Mouse (Mus musculus): ENCODE measurements around the gene Cadm2. TPM values are rescaled to one million over a fixed set of nuclear protein-coding genes. Genes with fewer than 3 reads are reported as not detected.

Cadm2 gene
- polyA plus RNA-seq, 1 experiment from 2014 or later = 5.3 TPM

DNA sequence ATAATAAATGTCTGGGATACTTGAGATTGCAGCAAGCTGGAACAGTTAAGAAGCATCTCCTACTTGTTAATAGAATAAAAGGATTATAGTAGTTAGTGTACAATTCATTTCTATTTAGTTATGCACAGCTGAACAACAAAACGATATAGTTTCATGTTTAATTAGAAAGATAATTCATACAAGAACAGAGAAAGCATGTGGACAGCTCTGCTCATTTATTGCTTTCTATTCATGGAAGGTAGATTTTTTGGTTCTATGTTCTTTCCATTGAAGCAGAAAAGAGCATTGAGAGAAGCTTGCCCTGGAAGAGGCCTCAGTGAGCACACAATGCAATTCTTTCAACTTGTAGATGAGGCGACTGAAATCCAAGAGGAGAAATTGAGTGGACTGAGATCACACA, 623.2 kb downstream of the Cadm2 start:
- H3K4me2 ChIP-seq (replicated peaks; ENCODE audit: low read depth, low read length) = no peak overlapping the region
- 74% methylated on average over 2 of the region's 2 CpGs for WGBS
- H3K36me3 ChIP-seq (ENCODE audit: control insufficient read depth, insufficient read depth, low read length) = no peaks in the 10 kb centered on the region
- H3K27ac ChIP-seq (ENCODE audit: low read length) = no peak overlapping the region
- no peaks in the 10 kb centered on the region for H3K4me1 ChIP-seq (ENCODE audit: control insufficient read depth, insufficient read depth, low read length)
- H3K9ac ChIP-seq (replicated peaks; ENCODE audit: low read depth, low read length) = no peak overlapping the region
- no peak overlapping the region for H3K4me3 ChIP-seq (ENCODE audit: low read depth, low read length)
- no peaks in the 10 kb centered on the region for H3K27me3 ChIP-seq (ENCODE audit: control insufficient read depth, insufficient read depth, low read length)
- ATAC-seq (ENCODE audit: insufficient number of reproducible peaks, insufficient read depth, low FRiP score, low read depth) = no peak
- no peaks in the 10 kb centered on the region for H3K9me3 ChIP-seq (ENCODE audit: control insufficient read depth, low read depth, low read length)

GRCm38 (mm10) chr16:66987741-66988140, 633.0 kb downstream of the Cadm2 start:
- Histone ChIP-seq H3K27me3 (ENCODE audit: control insufficient read depth, insufficient read depth, low read length) (no peaks in the 10 kb centered on the region), H3K9ac (replicated peaks; ENCODE audit: low read depth, low read length) (no peak overlapping the region)

DNA sequence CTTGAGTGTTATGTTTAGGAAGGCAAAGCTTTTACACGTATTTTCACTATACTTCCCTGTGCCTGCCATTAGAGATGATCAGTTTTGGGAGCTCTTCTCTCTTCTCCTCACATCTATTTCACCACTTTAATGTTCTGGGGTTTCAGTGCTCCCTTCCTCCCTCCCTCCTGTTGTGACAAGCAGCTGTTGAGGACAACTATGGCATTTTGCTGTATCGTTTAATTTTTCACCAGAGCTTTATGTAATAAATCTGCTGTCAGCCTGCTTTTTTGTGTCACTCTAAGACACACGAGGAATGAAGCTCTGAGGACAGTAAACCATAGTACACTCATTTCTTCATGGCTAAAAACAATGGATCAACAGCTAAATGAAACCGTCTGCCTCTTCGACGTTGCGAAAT, 633.8 kb downstream of the Cadm2 start:
- H3K36me3 ChIP-seq (ENCODE audit: control insufficient read depth, insufficient read depth, low read length) = no peaks in the 10 kb centered on the region
- H3K4me2 ChIP-seq (replicated peaks; ENCODE audit: low read depth, low read length) = no peak overlapping the region
- H3K4me3 ChIP-seq (ENCODE audit: low read depth, low read length) = no peak overlapping the region
- 58% methylated on average over 7 of the region's 7 CpGs for WGBS
- no peaks in the 10 kb centered on the region for H3K27me3 ChIP-seq (ENCODE audit: control insufficient read depth, insufficient read depth, low read length)
- H3K9me3 ChIP-seq (ENCODE audit: control insufficient read depth, low read depth, low read length) = no peaks in the 10 kb centered on the region
- ATAC-seq (ENCODE audit: insufficient number of reproducible peaks, insufficient read depth, low FRiP score, low read depth) = no peak
- no peak overlapping the region for H3K27ac ChIP-seq (ENCODE audit: low read length)
- H3K9ac ChIP-seq (replicated peaks; ENCODE audit: low read depth, low read length) = no peak overlapping the region
- no peaks in the 10 kb centered on the region for H3K4me1 ChIP-seq (ENCODE audit: control insufficient read depth, insufficient read depth, low read length)

More at GRCm38 (mm10) chr16:66987741-66988140, 633.0 kb downstream of the Cadm2 start:
- 85% methylated on average over 6 of the region's 6 CpGs for WGBS
- Histone ChIP-seq H3K4me2 (replicated peaks; ENCODE audit: low read depth, low read length) (no peak overlapping the region), H3K36me3 (ENCODE audit: control insufficient read depth, insufficient read depth, low read length) (no peaks in the 10 kb centered on the region), H3K9me3 (ENCODE audit: control insufficient read depth, low read depth, low read length) (no peaks in the 10 kb centered on the region), H3K4me1 (ENCODE audit: control insufficient read depth, insufficient read depth, low read length) (no peaks in the 10 kb centered on the region), H3K27ac (ENCODE audit: low read length) (no peak overlapping the region), H3K4me3 (ENCODE audit: low read depth, low read length) (no peak overlapping the region)
- no peak for ATAC-seq (ENCODE audit: insufficient number of reproducible peaks, insufficient read depth, low FRiP score, low read depth)

DNA sequence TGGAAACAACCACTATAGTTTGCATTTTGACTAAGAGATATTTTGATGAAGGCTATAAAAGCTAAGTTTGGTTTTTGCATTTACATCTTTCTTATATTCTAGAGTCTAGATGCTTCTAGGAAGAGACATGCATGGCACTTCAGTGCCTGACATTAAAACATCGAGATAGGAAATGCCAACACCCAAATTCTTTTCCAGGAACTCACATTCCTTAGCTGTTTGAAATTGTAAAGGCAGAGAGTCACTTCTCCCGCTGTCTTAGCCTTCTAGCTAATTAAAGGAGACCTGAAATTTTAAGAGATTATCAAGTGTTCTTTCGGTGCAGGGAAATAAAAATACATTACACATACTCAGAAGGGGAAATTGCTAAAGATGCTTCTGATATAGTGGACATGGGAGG, 649.8 kb downstream of the Cadm2 start:
- Histone ChIP-seq H3K36me3 (ENCODE audit: control insufficient read depth, insufficient read depth, low read length) (no peaks in the 10 kb centered on the region), H3K4me3 (ENCODE audit: low read depth, low read length) (no peak overlapping the region), H3K4me1 (ENCODE audit: control insufficient read depth, insufficient read depth, low read length) (no peaks in the 10 kb centered on the region), H3K9ac (replicated peaks; ENCODE audit: low read depth, low read length) (no peak overlapping the region), H3K9me3 (ENCODE audit: control insufficient read depth, low read depth, low read length) (no peaks in the 10 kb centered on the region), H3K27ac (ENCODE audit: low read length) (no peak overlapping the region), H3K4me2 (replicated peaks; ENCODE audit: low read depth, low read length) (no peak overlapping the region), H3K27me3 (ENCODE audit: control insufficient read depth, insufficient read depth, low read length) (no peaks in the 10 kb centered on the region)
- no peak for ATAC-seq (ENCODE audit: insufficient number of reproducible peaks, insufficient read depth, low FRiP score, low read depth)
- WGBS = 27% methylated on average over 3 of the region's 3 CpGs

GRCm38 (mm10) chr16:66969520-66970144, 651.1 kb downstream of the Cadm2 start:
- Histone ChIP-seq H3K27ac (ENCODE audit: low read length) (no peak overlapping the region), H3K36me3 (ENCODE audit: control insufficient read depth, insufficient read depth, low read length) (no peaks in the 10 kb centered on the region), H3K9me3 (ENCODE audit: control insufficient read depth, low read depth, low read length) (no peaks in the 10 kb centered on the region), H3K4me1 (ENCODE audit: control insufficient read depth, insufficient read depth, low read length) (no peaks in the 10 kb centered on the region), H3K4me3 (ENCODE audit: low read depth, low read length) (no peak overlapping the region), H3K27me3 (ENCODE audit: control insufficient read depth, insufficient read depth, low read length) (no peaks in the 10 kb centered on the region), H3K4me2 (replicated peaks; ENCODE audit: low read depth, low read length) (no peak overlapping the region), H3K9ac (replicated peaks; ENCODE audit: low read depth, low read length) (no peak overlapping the region)
- WGBS = 68% methylated on average over 11 of the region's 11 CpGs
- no peak for ATAC-seq (ENCODE audit: insufficient number of reproducible peaks, insufficient read depth, low FRiP score, low read depth)

- ATAC-seq (ENCODE audit: insufficient number of reproducible peaks, insufficient read depth, low FRiP score, low read depth) = no peak
- no peaks in the 10 kb centered on the region for H3K27me3 ChIP-seq (ENCODE audit: control insufficient read depth, insufficient read depth, low read length)
- no peaks in the 10 kb centered on the region for H3K4me1 ChIP-seq (ENCODE audit: control insufficient read depth, insufficient read depth, low read length)
- H3K4me3 ChIP-seq (ENCODE audit: low read depth, low read length) = no peak overlapping the region
- no peak overlapping the region for H3K4me2 ChIP-seq (replicated peaks; ENCODE audit: low read depth, low read length)
- H3K36me3 ChIP-seq (ENCODE audit: control insufficient read depth, insufficient read depth, low read length) = no peaks in the 10 kb centered on the region
- H3K9me3 ChIP-seq (ENCODE audit: control insufficient read depth, low read depth, low read length) = no peaks in the 10 kb centered on the region
- H3K9ac ChIP-seq (replicated peaks; ENCODE audit: low read depth, low read length) = no peak overlapping the region
- no peak overlapping the region for H3K27ac ChIP-seq (ENCODE audit: low read length)
- 73% methylated on average over 5 of the region's 5 CpGs for WGBS
These were observed 652.4 kb downstream of the Cadm2 start for GRCm38 (mm10) chr16:66968336-66968735.

GRCm38 (mm10) chr16:66967686-66968085, 653.0 kb downstream of the Cadm2 start:
- H3K9me3 ChIP-seq (ENCODE audit: control insufficient read depth, low read depth, low read length) = no peaks in the 10 kb centered on the region

DNA sequence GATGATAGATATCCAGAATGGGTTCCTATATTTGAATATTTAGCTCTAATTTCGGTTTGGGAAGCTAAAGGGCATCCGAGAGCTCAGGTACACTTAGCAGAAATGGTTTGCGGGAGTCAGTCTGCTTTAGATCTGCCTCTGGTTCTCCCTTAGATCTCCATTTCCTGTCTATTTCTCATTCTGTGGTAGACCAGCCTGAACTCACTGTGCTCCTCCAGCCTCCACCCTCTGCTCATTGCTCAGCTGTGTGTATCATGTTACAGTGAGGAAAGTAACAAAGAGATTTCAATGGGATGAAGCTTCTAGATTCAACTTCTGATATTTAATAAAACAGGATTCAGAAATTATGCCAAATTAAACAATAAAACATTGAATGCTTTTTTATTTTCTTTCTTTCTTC, 661.6 kb downstream of the Cadm2 start:
- H3K9ac ChIP-seq (replicated peaks; ENCODE audit: low read depth, low read length) = no peak overlapping the region
- H3K4me2 ChIP-seq (replicated peaks; ENCODE audit: low read depth, low read length) = no peak overlapping the region
- 60% methylated on average over 3 of the region's 3 CpGs for WGBS
- no peak overlapping the region for H3K4me3 ChIP-seq (ENCODE audit: low read depth, low read length)
- no peak overlapping the region for H3K27ac ChIP-seq (ENCODE audit: low read length)
- no peaks in the 10 kb centered on the region for H3K36me3 ChIP-seq (ENCODE audit: control insufficient read depth, insufficient read depth, low read length)
- H3K27me3 ChIP-seq (ENCODE audit: control insufficient read depth, insufficient read depth, low read length) = no peaks in the 10 kb centered on the region
- H3K9me3 ChIP-seq (ENCODE audit: control insufficient read depth, low read depth, low read length) = no peaks in the 10 kb centered on the region
- no peak for ATAC-seq (ENCODE audit: insufficient number of reproducible peaks, insufficient read depth, low FRiP score, low read depth)
- no peaks in the 10 kb centered on the region for H3K4me1 ChIP-seq (ENCODE audit: control insufficient read depth, insufficient read depth, low read length)

More at GRCm38 (mm10) chr16:66967686-66968085, 653.0 kb downstream of the Cadm2 start:
- ATAC-seq (ENCODE audit: insufficient number of reproducible peaks, insufficient read depth, low FRiP score, low read depth) = no peak
- no peak overlapping the region for H3K9ac ChIP-seq (replicated peaks; ENCODE audit: low read depth, low read length)
- H3K36me3 ChIP-seq (ENCODE audit: control insufficient read depth, insufficient read depth, low read length) = no peaks in the 10 kb centered on the region
- no peaks in the 10 kb centered on the region for H3K4me1 ChIP-seq (ENCODE audit: control insufficient read depth, insufficient read depth, low read length)
- no peak overlapping the region for H3K4me2 ChIP-seq (replicated peaks; ENCODE audit: low read depth, low read length)
- H3K27me3 ChIP-seq (ENCODE audit: control insufficient read depth, insufficient read depth, low read length) = no peaks in the 10 kb centered on the region
- WGBS = 80% methylated on average over 8 of the region's 8 CpGs
- no peak overlapping the region for H3K4me3 ChIP-seq (ENCODE audit: low read depth, low read length)
- H3K27ac ChIP-seq (ENCODE audit: low read length) = no peak overlapping the region

DNA sequence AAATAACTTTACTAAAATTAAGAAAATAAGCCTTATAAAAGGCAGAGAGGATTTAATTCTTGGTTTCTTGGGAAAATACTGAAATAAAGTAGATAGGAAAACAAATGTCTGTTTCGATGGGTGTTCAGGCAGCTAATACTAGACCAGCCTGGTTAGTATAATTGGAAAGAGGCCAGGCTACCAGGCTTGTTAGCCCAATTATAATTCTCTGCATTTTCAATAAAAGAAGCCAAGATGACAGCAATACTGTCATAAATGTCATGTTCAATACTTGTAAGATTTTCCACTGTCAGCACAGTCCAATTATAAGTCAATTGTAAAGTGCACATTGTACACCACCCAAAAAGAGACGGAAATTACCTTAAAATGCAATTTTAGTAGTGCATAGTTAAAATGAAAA, 664.8 kb downstream of the Cadm2 start:
- no peak overlapping the region for H3K4me2 ChIP-seq (replicated peaks; ENCODE audit: low read depth, low read length)
- no peaks in the 10 kb centered on the region for H3K36me3 ChIP-seq (ENCODE audit: control insufficient read depth, insufficient read depth, low read length)
- H3K4me3 ChIP-seq (ENCODE audit: low read depth, low read length) = no peak overlapping the region
- 89% methylated on average over 2 of the region's 2 CpGs for WGBS
- no peaks in the 10 kb centered on the region for H3K4me1 ChIP-seq (ENCODE audit: control insufficient read depth, insufficient read depth, low read length)
- no peaks in the 10 kb centered on the region for H3K9me3 ChIP-seq (ENCODE audit: control insufficient read depth, low read depth, low read length)
- no peak overlapping the region for H3K27ac ChIP-seq (ENCODE audit: low read length)
- no peak overlapping the region for H3K9ac ChIP-seq (replicated peaks; ENCODE audit: low read depth, low read length)
- H3K27me3 ChIP-seq (ENCODE audit: control insufficient read depth, insufficient read depth, low read length) = no peaks in the 10 kb centered on the region
- ATAC-seq (ENCODE audit: insufficient number of reproducible peaks, insufficient read depth, low FRiP score, low read depth) = no peak
